Mouse (Mus musculus): ENCODE measurements around the gene Irs1. TPM values are rescaled to one million over a fixed set of nuclear protein-coding genes. Genes with fewer than 3 reads are reported as not detected.

The Irs1 gene
- 0.81 TPM for polyA plus RNA-seq (2014; fragmentation: Illumina TruSeq; extraction: RNeasy Lipid Tissue Mini Kit (QIAGEN cat#74804); ENCODE audit: low read depth, low replicate concordance)

DNA sequence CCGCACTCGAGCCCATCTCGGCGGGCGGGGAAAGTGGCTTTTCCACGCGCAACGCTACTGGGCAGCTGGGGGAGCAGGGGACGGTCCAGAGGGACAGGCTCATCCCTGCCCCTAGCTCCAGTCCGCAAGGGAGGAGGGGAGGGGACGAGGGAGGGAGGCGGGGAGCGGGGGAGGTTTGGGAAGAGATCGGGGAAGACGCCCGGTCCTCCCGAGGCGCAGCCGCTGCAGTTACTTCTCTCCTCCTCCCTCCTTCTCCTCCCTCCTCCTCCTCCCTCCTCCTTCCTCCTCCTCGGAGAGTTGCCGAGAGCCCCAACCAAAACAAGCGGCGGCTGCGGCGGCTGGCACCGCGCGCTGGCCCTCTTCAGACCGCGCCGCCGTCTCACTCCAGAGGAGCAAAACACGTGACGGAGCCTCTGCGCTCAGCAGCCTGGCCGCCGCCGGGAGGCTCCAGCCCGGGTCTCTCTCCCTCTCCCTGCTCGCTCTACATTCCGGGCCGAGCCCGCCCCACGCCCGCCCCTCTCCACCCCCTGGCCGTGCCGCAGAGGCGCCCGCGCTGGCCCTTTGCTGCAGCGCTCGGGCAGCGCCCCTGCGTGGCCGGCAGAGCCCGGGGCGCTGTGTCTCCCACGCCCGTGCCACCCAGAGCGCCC is at the start of gene Irs1:
Irs1 (minus strand) TSS at position 266 of the 647 bp plus-strand sequence.

DNA sequence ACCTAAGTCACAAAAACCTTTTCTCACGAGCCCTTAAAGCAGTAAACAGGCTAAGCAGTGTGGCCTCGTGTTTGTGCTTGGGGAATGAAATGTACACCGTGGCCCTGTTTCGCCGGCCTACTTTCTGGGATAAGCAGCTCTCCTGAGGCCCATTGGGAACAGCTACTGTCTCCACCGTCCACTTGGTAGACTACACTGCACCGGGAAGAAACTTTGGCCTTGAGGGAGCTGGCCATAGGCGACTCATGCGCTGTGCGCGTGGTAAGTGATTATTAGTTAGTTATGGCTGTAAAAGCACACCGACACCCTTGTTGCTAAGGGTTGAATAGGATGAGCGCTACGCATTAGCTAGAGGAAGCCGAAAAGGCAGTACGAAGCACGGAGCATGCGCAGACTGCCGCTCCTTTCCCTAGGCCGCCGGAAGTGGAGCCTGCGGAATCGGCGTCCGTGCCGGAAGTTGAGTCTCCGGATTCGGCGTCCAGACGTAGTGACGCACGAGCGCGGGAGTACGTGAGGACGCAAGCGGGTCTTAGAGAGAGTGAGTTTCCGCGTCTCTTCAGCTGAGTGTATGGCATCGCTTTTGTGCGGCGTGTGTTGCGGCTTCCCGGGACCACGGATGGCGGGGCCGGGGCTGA is 25.0 kb upstream of the Irs1 start, which contains the start of gene Rhbdd1:
Rhbdd1 (plus strand) TSS at position 342 of the 635 bp plus-strand sequence.

DNA sequence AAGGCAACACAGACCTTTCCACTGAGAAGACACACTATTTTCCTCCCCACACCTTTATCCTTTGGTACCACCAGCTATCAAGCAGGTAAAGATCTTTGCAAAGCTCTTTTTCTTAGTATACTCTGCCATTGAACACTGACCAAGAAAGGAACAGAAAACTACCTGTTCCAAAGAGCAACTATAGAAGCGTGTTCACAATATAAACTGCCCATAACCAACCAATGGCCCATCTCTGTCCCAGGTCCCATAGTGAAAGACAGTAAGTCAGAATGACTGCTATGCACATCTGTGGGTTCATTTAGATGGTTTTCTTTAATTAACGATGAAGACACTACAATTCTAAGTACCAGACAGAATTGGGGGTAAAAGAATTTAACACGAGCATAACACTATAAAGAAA is 58.4 kb downstream of the Irs1 start, which contains the start of gene Gm9747:
Gm9747 (plus strand) TSS at position 301 of the 400 bp plus-strand sequence.

Other genes starting within 250 kb of the Irs1 start
- not detected for gene Gm9747, start 58.3 kb downstream of the Irs1 start, polyA plus RNA-seq (2014; fragmentation: Illumina TruSeq; extraction: RNeasy Lipid Tissue Mini Kit (QIAGEN cat#74804); ENCODE audit: low read depth, low replicate concordance)
- 22.5 TPM for gene Rhbdd1, start 25.0 kb upstream of the Irs1 start, polyA plus RNA-seq (2014; fragmentation: Illumina TruSeq; extraction: RNeasy Lipid Tissue Mini Kit (QIAGEN cat#74804); ENCODE audit: low read depth, low replicate concordance)